Mouse (Mus musculus) liver, adult 2 months (tissue): ENCODE results near the gene Cryzl1.

Experiments used
- CTCF ChIP-seq: fragments of 200-500 bp; IDR thresholded peaks from 2 replicates; pipeline ENCODE4 v1.5.1; 2011; ENCODE audit warnings: low read depth, low read length, control low read depth
- POLR2A ChIP-seq: fragments of 200-500 bp; IDR thresholded peaks from 2 replicates; pipeline ENCODE4 v1.6.1; 2011; ENCODE audit warnings: low read length, control low read depth; ENCODE audit not compliant: insufficient read depth; ENCODE audit errors: extremely low read depth

GRCm38 (mm10) chr16:91762476-91762875, 33.7 kb upstream of the Cryzl1 start:
- TF ChIP-seq POLR2A, result no peak
- TF ChIP-seq CTCF, result no peak
